Mouse (Mus musculus) left cerebral cortex, postnatal 14 days (tissue): ENCODE results near the gene Nfia. TPM values are rescaled to one million over a fixed set of nuclear protein-coding genes. Genes with fewer than 3 reads are reported as not detected.

Source experiments
- DNase-seq, 2 experiments: peaks; one replicate each; pipeline ENCODE4 v3.0.0; 2021 to 2022; ENCODE audit warnings: low spot score in 2 of 2, mixed read lengths in 1 of 2
- intact Hi-C: fragments of 180-260 bp; cut with DNase I; formaldehyde crosslinking; loops from one replicate; pipeline ENCODE4 v1.15.1; 2025
- total RNA-seq, 2 experiments: library from RNA; stranded (reverse); gene quantifications; 2 replicates each; pipeline ENCODE4 v1.2.3; 2021

Nfia gene
- total RNA-seq, 2 experiments from 2014 or later, result 67.1 to 75.4 TPM

GRCm38 (mm10) chr4:97805255-97805654, 32.7 kb downstream of the Nfia start:
- DNase-seq, result no peak
- intact Hi-C loops, result no loop called here

GRCm38 (mm10) chr4:97805896-97806808, 33.6 kb downstream of the Nfia start:
- intact Hi-C loops, result no loop called here
- no peak for DNase-seq

- intact Hi-C loops, result no loop called here
- DNase-seq, result no peak
Observed at GRCm38 (mm10) chr4:97806924-97807323, 34.4 kb downstream of the Nfia start.

GRCm38 (mm10) chr4:97808885-97809284, 36.4 kb downstream of the Nfia start:
- DNase-seq, result no peak
- intact Hi-C loops, result no loop called here

GRCm38 (mm10) chr4:97809582-97810295, 37.2 kb downstream of the Nfia start:
- no peak for DNase-seq
- intact Hi-C loops, result no loop called here

- intact Hi-C loops, result no loop called here
- DNase-seq, result no peak
Observed at GRCm38 (mm10) chr4:97810348-97810939, 37.9 kb downstream of the Nfia start.

- intact Hi-C loops, result no loop called here
- no peak for DNase-seq
Observed at GRCm38 (mm10) chr4:97813035-97813434, 40.5 kb downstream of the Nfia start.

GRCm38 (mm10) chr4:97813996-97814395, 41.5 kb downstream of the Nfia start:
- intact Hi-C loops, result no loop called here
- DNase-seq, result no peak

- intact Hi-C loops, result no loop called here
Observed at GRCm38 (mm10) chr4:97814515-97814914, 42.0 kb downstream of the Nfia start.

GRCm38 (mm10) chr4:97816001-97816400, 43.5 kb downstream of the Nfia start:
- intact Hi-C loops, result no loop called here

More at GRCm38 (mm10) chr4:97814515-97814914, 42.0 kb downstream of the Nfia start:
- DNase-seq, result no peak

GRCm38 (mm10) chr4:97816753-97817152, 44.2 kb downstream of the Nfia start:
- intact Hi-C loops, result no loop called here
- DNase-seq, result no peak

More at GRCm38 (mm10) chr4:97816001-97816400, 43.5 kb downstream of the Nfia start:
- no peak for DNase-seq

GRCm38 (mm10) chr4:97817741-97818140, 45.2 kb downstream of the Nfia start:
- intact Hi-C loops, result no loop called here

GRCm38 (mm10) chr4:97818498-97818897, 46.0 kb downstream of the Nfia start:
- intact Hi-C loops, result no loop called here
- DNase-seq, result no peak

More at GRCm38 (mm10) chr4:97817741-97818140, 45.2 kb downstream of the Nfia start:
- no peak for DNase-seq

GRCm38 (mm10) chr4:97819101-97819500, 46.6 kb downstream of the Nfia start:
- intact Hi-C loops, result no loop called here
- no peak for DNase-seq

- DNase-seq, result no peak
- intact Hi-C loops, result no loop called here
Observed at GRCm38 (mm10) chr4:97820474-97821259, 48.1 kb downstream of the Nfia start.

GRCm38 (mm10) chr4:97821556-97822251, 49.2 kb downstream of the Nfia start:
- no peak for DNase-seq
- intact Hi-C loops, result no loop called here

GRCm38 (mm10) chr4:97823512-97823911, 51.0 kb downstream of the Nfia start:
- intact Hi-C loops, result no loop called here

GRCm38 (mm10) chr4:97824451-97824850, 51.9 kb downstream of the Nfia start:
- intact Hi-C loops, result no loop called here
- DNase-seq, result no peak

More at GRCm38 (mm10) chr4:97823512-97823911, 51.0 kb downstream of the Nfia start:
- DNase-seq, result no peak

GRCm38 (mm10) chr4:97825432-97825831, 52.9 kb downstream of the Nfia start:
- no peak for DNase-seq
- intact Hi-C loops, result no loop called here
